In genomic region chr7:101108653-101109005, GRCm38 (mm10) we compare ENCODE assay signal across 8 mouse cellular contexts. TPM values are rescaled to one million over a fixed set of nuclear protein-coding genes. Genes with fewer than 3 reads are reported as not detected.
DNase-seq lines count a peak whose midpoint lies in the region; ATAC-seq and TF ChIP-seq lines count a peak whose summit lies in the region.

No protein-coding gene starts in this region.

- H3K4me1 ChIP-seq in kidney, embryonic 16.5 days (ENCODE audit: insufficient read depth, low read length): peaks cover 15% of the 10 kb centered on the region
- peaks cover 0 to 7% of the 10 kb centered on the region in 2 experiments for H3K4me1 ChIP-seq in ES-E14 (ENCODE audit: control insufficient read depth in 2 of 2, insufficient read depth in 2 of 2, low read length in 2 of 2, poor library complexity in 1 of 2)
- H3K4me1 ChIP-seq in embryonic facial prominence, embryonic 10.5 days: peaks cover 23% of the 10 kb centered on the region
- H3K4me1 ChIP-seq in hindbrain, embryonic 11.5 days (replicated peaks; ENCODE audit: control insufficient read depth, insufficient read depth, low read length): no peaks in the 10 kb centered on the region
- peaks cover 50% of the 10 kb centered on the region for H3K4me1 ChIP-seq in megakaryocyte, embryonic 14.5 days

- H3K27me3 ChIP-seq in kidney, embryonic 16.5 days (ENCODE audit: insufficient read depth, low read length): no peaks in the 10 kb centered on the region
- no peaks in the 10 kb centered on the region; the same call in 1 of the 2 replicates for H3K27me3 ChIP-seq in embryonic facial prominence, embryonic 10.5 days (replicated peaks; ENCODE audit: low read depth, poor library complexity, severe bottlenecking)
- no peaks in the 10 kb centered on the region for H3K27me3 ChIP-seq in hindbrain, embryonic 11.5 days (ENCODE audit: control insufficient read depth, insufficient read depth, low read length)
- peaks cover 2% of the 10 kb centered on the region for H3K27me3 ChIP-seq in megakaryocyte, embryonic 14.5 days (replicated peaks)

- H3K4me3 ChIP-seq in kidney, embryonic 16.5 days (ENCODE audit: low read length): peak overlapping the region; percentile 90
- H3K4me3 ChIP-seq in ES-E14 (ENCODE audit: insufficient read depth in 1 of 2, low read depth in 1 of 2, low read length in 2 of 2, poor library complexity in 1 of 2, severe bottlenecking in 1 of 2): peak overlapping the region; percentile 88 to 96
- peak overlapping the region; percentile 87 for H3K4me3 ChIP-seq in embryonic facial prominence, embryonic 10.5 days
- H3K4me3 ChIP-seq in hindbrain, embryonic 11.5 days (ENCODE audit: low read depth, low read length): peak overlapping the region; percentile 88
- peak overlapping the region; percentile 97 for H3K4me3 ChIP-seq in megakaryocyte, embryonic 14.5 days (replicated peaks)

- peaks cover 19% of the 10 kb centered on the region for H3K36me3 ChIP-seq in kidney, embryonic 16.5 days (ENCODE audit: insufficient read depth, low read length)
- no peaks in the 10 kb centered on the region for H3K36me3 ChIP-seq in ES-E14 (ENCODE audit: control insufficient read depth, insufficient read depth, low read length, poor library complexity, severe bottlenecking)
- peaks cover 26% of the 10 kb centered on the region for H3K36me3 ChIP-seq in embryonic facial prominence, embryonic 10.5 days (replicated peaks)
- H3K36me3 ChIP-seq in hindbrain, embryonic 11.5 days (ENCODE audit: control insufficient read depth, insufficient read depth, low read length): no peaks in the 10 kb centered on the region
- peaks cover 18% of the 10 kb centered on the region for H3K36me3 ChIP-seq in megakaryocyte, embryonic 14.5 days (replicated peaks; ENCODE audit: low read length)

- no peaks in the 10 kb centered on the region for H3K9me3 ChIP-seq in kidney, embryonic 16.5 days (ENCODE audit: low read length)
- H3K9me3 ChIP-seq in ES-E14 (ENCODE audit: control insufficient read depth, insufficient read depth, low read depth, low read length): no peaks in the 10 kb centered on the region
- no peaks in the 10 kb centered on the region for H3K9me3 ChIP-seq in embryonic facial prominence, embryonic 10.5 days
- H3K9me3 ChIP-seq in hindbrain, embryonic 11.5 days (ENCODE audit: control insufficient read depth, low read length): no peaks in the 10 kb centered on the region
- no peaks in the 10 kb centered on the region for H3K9me3 ChIP-seq in megakaryocyte, embryonic 14.5 days

- DNase-seq in kidney, postnatal 36 days: no peak
- DNase-seq in ES-E14 (ENCODE audit: low read depth, low spot score): peak; percentile 34
- no peak for DNase-seq in embryonic facial prominence, embryonic 10.5 days (ENCODE audit: low spot score)
- peak; percentile 80 for DNase-seq in hindbrain, embryonic 11.5 days (ENCODE audit: low spot score)
- peak; percentile 87 for DNase-seq in testis, postnatal 10 days (ENCODE audit: low spot score)
- no peak for DNase-seq in right cerebral cortex, postnatal 4 days

- ATAC-seq in kidney, embryonic 16.5 days (ENCODE audit: low FRiP score, low TSS enrichment): peak; percentile 89; the same call in 1 of the 2 replicates
- ATAC-seq in hindbrain, embryonic 11.5 days (ENCODE audit: low FRiP score): peak; percentile 74

- H3K9ac ChIP-seq in kidney, embryonic 16.5 days (replicated peaks; ENCODE audit: low read length): peak overlapping the region; percentile 89
- H3K9ac ChIP-seq in ES-E14 (ENCODE audit: insufficient read depth, low read depth, low read length, poor library complexity, severe bottlenecking): peak overlapping the region; percentile 85
- peak overlapping the region; percentile 95 for H3K9ac ChIP-seq in hindbrain, embryonic 11.5 days (ENCODE audit: low read depth, low read length)

- WGBS in kidney, embryonic 16.5 days: 0% methylated on average over 10 of the region's 35 CpGs
- under 1% methylated on average over 24 of the region's 35 CpGs for WGBS in embryonic facial prominence, embryonic 10.5 days
- WGBS in hindbrain, embryonic 11.5 days: 1% methylated on average over 9 of the region's 35 CpGs

- peak overlapping the region; percentile 87 for H3K4me2 ChIP-seq in kidney, embryonic 16.5 days (replicated peaks; ENCODE audit: low read depth, low read length)
- peak overlapping the region; percentile 84 for H3K4me2 ChIP-seq in hindbrain, embryonic 11.5 days (replicated peaks; ENCODE audit: low read depth, low read length)

- H3K27ac ChIP-seq in kidney, embryonic 16.5 days (ENCODE audit: low read length): peak overlapping the region; percentile 99
- H3K27ac ChIP-seq in ES-E14 (ENCODE audit: insufficient read depth, low read depth, low read length, poor library complexity, severe bottlenecking): peak overlapping the region; percentile 73
- H3K27ac ChIP-seq in embryonic facial prominence, embryonic 10.5 days (replicated peaks): peak overlapping the region; percentile 94
- H3K27ac ChIP-seq in hindbrain, embryonic 11.5 days (ENCODE audit: low read depth, low read length): peak overlapping the region; percentile 98

- in situ Hi-C loops in ES-E14 (cut with MboI; ENCODE audit: low sequenced_read_pairs in 2 of 2, unreplicated experiment in 2 of 2): no loop called here

TF ChIP-seq in ES-E14, 5 proteins besides CTCF, POLR2A, EP300 and RAD21:
- no peak for TF ChIP-seq ZC3H11A (IDR thresholded peaks at IDR 0.05; ENCODE audit: borderline replicate concordance, low read depth, low read length)
- no peak for TF ChIP-seq CHD2 (IDR thresholded peaks at IDR 0.05; ENCODE audit: low read depth, low read length)
- TF ChIP-seq ZNF384 (IDR thresholded peaks at IDR 0.05; ENCODE audit: low read depth, low read length): no peak
- no peak for TF ChIP-seq MAFK (IDR thresholded peaks at IDR 0.05; ENCODE audit: insufficient read depth, low read depth, low read length)
- TF ChIP-seq HCFC1 (IDR thresholded peaks at IDR 0.05; ENCODE audit: borderline replicate concordance, insufficient read depth, low read length): no peak

RNA-seq across cellular contexts. Expression of gene Fchsd2, which starts 16.0 kb away (rescaled TPM):
- 24.6 and 28.5 TPM in 2 replicates for polyA plus RNA-seq in kidney, embryonic 16.5 days (2015; fragmentation: Nextera tagmentation; extraction: Ambion mirVana)
- total RNA-seq in ES-E14 (2012; rRNA removed): 10.7 and 11.1 TPM in 2 replicates
- polyA plus RNA-seq in embryonic facial prominence, embryonic 10.5 days (2016; fragmentation: Nextera tagmentation; extraction: Ambion mirVana): 18.7 and 20.9 TPM in 2 replicates
- polyA plus RNA-seq in hindbrain, embryonic 11.5 days (2014; fragmentation: Nextera tagmentation; extraction: Ambion mirVana): 27.8 and 34.5 TPM in 2 replicates
- polyA plus RNA-seq in megakaryocyte, embryonic 14.5 days (2012; ENCODE audit: insufficient read depth, low replicate concordance): 1.8 and 5.0 TPM in 2 replicates

Comparison
In these comparisons a context has a peak if more than half of its experiments do, and no peak if none do; other contexts are left out.
1. DNase-seq: peak in ES-E14 (single experiment), hindbrain, embryonic 11.5 days (single experiment) and testis, postnatal 10 days (single experiment); none in kidney, postnatal 36 days (0 of 2), embryonic facial prominence, embryonic 10.5 days (single experiment) and right cerebral cortex, postnatal 4 days (single experiment).
2. Peak in every context shown above with its lines, with median percentiles within 50 percentile points of each other: H3K27ac ChIP-seq, H3K4me3 ChIP-seq and H3K9ac ChIP-seq.